In the genomic region with DNA sequence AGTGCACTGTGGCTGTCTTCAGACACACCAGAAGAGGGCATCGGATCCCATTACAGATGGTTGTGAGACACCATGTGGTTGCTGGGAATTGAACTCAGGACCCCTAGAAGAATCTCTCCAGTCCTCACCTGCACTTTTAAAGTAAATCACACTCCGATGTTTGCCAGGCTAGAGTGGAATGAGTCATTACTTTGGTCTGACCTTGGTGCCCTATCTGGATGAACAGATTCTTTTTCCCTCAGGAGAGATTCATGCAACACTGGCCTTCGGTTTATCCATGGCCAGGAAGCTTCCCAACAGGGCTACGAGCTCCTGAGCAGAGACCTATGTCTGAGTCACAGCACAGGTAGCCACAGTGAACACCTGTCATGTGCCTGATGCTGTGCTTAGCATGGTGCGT, we compare ENCODE assay signal across 26 mouse cellular contexts. TPM values are rescaled to one million over a fixed set of nuclear protein-coding genes. Genes with fewer than 3 reads are reported as not detected.
"Had no signal": no experiment of that assay in that cellular context is flagged by ENCODE, and none has a peak within 500 bp of the region (broad histone marks: within the 10 kb centered on the region; RNA-seq: fewer than 3 reads in every experiment).

No protein-coding gene starts in this region.

- DNase-seq: left cerebral cortex, postnatal 4 days; liver; liver, embryonic 13.5 days; liver, postnatal 0 days; lung, adult 18-20 months; lung, adult 2 months; lung, embryonic 14.5 days; lung, postnatal 10 days; lung, postnatal 14 days; lung, postnatal 36 days; lung, postnatal 4 days; midbrain, embryonic 14.5 days had no signal

RNA-seq across cellular contexts. Expression of a gene that starts 18.7 kb away (rescaled TPM):
- total RNA-seq: monocyte, adult 5-6 weeks had no signal

RNA-seq across cellular contexts. Expression of a gene that starts 50.8 kb away (rescaled TPM):
- total RNA-seq: liver, adult 2 months; megakaryocyte progenitor cell, adult 5-6 weeks; megakaryocyte, adult 5-6 weeks; megakaryocyte-erythroid progenitor cell, adult 5-6 weeks; monocyte, adult 5-6 weeks had no signal
- polyA plus RNA-seq: limb, embryonic 11.5 days; limb, embryonic 12.5 days; limb, embryonic 15.5 days; liver, adult 2 months; liver, embryonic 11.5 days; liver, embryonic 13.5 days; liver, embryonic 14.5 days; liver, embryonic 15.5 days; liver, embryonic 16.5 days; liver, postnatal 0 days; macrophage; neural tube, embryonic 11.5 days had no signal
